ENCODE assay signal across 23 mouse cellular contexts in the genomic region with DNA sequence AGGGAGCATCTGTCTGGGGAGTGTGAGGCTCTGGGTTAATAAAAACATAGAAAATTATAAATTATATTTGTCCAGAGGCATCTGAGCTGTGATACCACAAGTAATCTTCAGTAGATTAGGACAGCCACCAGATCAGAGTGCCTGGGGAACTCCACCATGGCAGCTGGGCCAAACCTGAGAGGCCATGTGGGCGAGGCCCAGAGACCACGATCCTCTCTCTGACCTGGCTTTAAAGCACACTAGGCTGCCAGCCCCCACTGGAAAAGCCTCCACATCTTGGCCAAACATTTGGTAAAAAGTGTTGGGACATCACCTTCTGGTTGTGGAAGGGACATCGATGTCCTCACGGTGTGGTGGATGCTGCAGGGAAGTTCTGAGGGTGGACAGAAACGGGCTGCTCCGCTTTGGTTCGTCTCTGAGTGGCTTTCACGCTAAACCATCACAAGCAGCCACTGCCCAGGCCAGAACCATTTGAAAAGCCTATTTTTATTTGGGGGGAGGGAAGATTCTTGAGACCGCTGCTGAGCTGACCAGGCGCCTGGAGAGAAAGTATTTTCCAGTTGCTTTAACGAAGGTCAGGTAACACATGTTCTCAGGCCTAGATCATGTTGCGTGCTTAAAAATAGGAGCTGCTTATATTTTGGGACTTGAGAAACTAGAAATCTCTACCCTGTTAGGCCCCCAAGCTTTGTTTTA. TPM values are rescaled to one million over a fixed set of nuclear protein-coding genes. Genes with fewer than 3 reads are reported as not detected.
DNase-seq lines count a peak whose midpoint lies in the region; ATAC-seq and TF ChIP-seq lines count a peak whose summit lies in the region.
"Had no signal": no experiment of that assay in that cellular context is flagged by ENCODE, and none has a peak within 500 bp of the region (broad histone marks: within the 10 kb centered on the region; RNA-seq: fewer than 3 reads in every experiment).

No protein-coding gene starts in this region.

- TF ChIP-seq CTCF in cerebellum, adult 2 months (IDR thresholded peaks at IDR 0.05; ENCODE audit: borderline replicate concordance, insufficient read depth, low read depth, low read length), result no peak

- H3K36me3 ChIP-seq in hindbrain, embryonic 13.5 days, result no peaks in the 10 kb centered on the region
- H3K36me3 ChIP-seq in hindbrain, embryonic 11.5 days (ENCODE audit: control insufficient read depth, insufficient read depth, low read length), result no peaks in the 10 kb centered on the region
- H3K36me3 ChIP-seq in limb, embryonic 10.5 days, result no peaks in the 10 kb centered on the region
- H3K36me3 ChIP-seq in stomach, embryonic 15.5 days, result no peaks in the 10 kb centered on the region
- H3K36me3 ChIP-seq in neural tube, embryonic 15.5 days, result no peaks in the 10 kb centered on the region
- H3K36me3 ChIP-seq: hindbrain, embryonic 12.5 days; liver, embryonic 15.5 days had no signal

- H3K9me3 ChIP-seq in hindbrain, embryonic 13.5 days, result no peaks in the 10 kb centered on the region
- no peaks in the 10 kb centered on the region for H3K9me3 ChIP-seq in hindbrain, embryonic 11.5 days (ENCODE audit: control insufficient read depth, low read length)
- no peaks in the 10 kb centered on the region for H3K9me3 ChIP-seq in limb, embryonic 10.5 days (replicated peaks)
- no peaks in the 10 kb centered on the region for H3K9me3 ChIP-seq in stomach, embryonic 15.5 days
- no peaks in the 10 kb centered on the region for H3K9me3 ChIP-seq in neural tube, embryonic 15.5 days (replicated peaks)
- H3K9me3 ChIP-seq: hindbrain, embryonic 12.5 days; liver, embryonic 15.5 days had no signal

- no peaks in the 10 kb centered on the region for H3K27me3 ChIP-seq in cerebellum, adult 2 months (ENCODE audit: control insufficient read depth, insufficient read depth, low read length)
- no peaks in the 10 kb centered on the region for H3K27me3 ChIP-seq in hindbrain, embryonic 13.5 days
- H3K27me3 ChIP-seq in hindbrain, embryonic 11.5 days (ENCODE audit: control insufficient read depth, insufficient read depth, low read length), result no peaks in the 10 kb centered on the region
- H3K27me3 ChIP-seq in limb, embryonic 10.5 days (ENCODE audit: low read depth, poor library complexity, severe bottlenecking), result no peaks in the 10 kb centered on the region
- no peaks in the 10 kb centered on the region for H3K27me3 ChIP-seq in stomach, embryonic 15.5 days (replicated peaks)
- H3K27me3 ChIP-seq in neural tube, embryonic 15.5 days (replicated peaks), result no peaks in the 10 kb centered on the region
- H3K27me3 ChIP-seq: hindbrain, embryonic 12.5 days had no signal

- no peak overlapping the region for H3K4me3 ChIP-seq in cerebellum, adult 2 months (replicated peaks; ENCODE audit: insufficient read depth, low read depth, low read length)
- no peak overlapping the region for H3K4me3 ChIP-seq in hindbrain, embryonic 13.5 days
- H3K4me3 ChIP-seq in hindbrain, embryonic 11.5 days (ENCODE audit: low read depth, low read length), result no peak overlapping the region
- H3K4me3 ChIP-seq in limb, embryonic 10.5 days, result no peak overlapping the region
- no peak overlapping the region for H3K4me3 ChIP-seq in stomach, embryonic 15.5 days (replicated peaks)
- H3K4me3 ChIP-seq in neural tube, embryonic 15.5 days (replicated peaks), result no peak overlapping the region
- H3K4me3 ChIP-seq: heart, adult 2 months; hindbrain, embryonic 12.5 days; left cerebral cortex, adult 2 months; liver, embryonic 15.5 days had no signal

- peaks cover 25% of the 10 kb centered on the region for H3K4me1 ChIP-seq in cerebellum, adult 2 months (ENCODE audit: control insufficient read depth, insufficient read depth, low read length)
- peaks cover 23% of the 10 kb centered on the region for H3K4me1 ChIP-seq in hindbrain, embryonic 13.5 days (replicated peaks)
- peaks cover 2% of the 10 kb centered on the region; the same call in 1 of the 2 replicates for H3K4me1 ChIP-seq in hindbrain, embryonic 11.5 days (replicated peaks; ENCODE audit: control insufficient read depth, insufficient read depth, low read length)
- H3K4me1 ChIP-seq in limb, embryonic 10.5 days, result peaks cover 20% of the 10 kb centered on the region
- H3K4me1 ChIP-seq in stomach, embryonic 15.5 days, result peaks cover 5% of the 10 kb centered on the region; the same call in 1 of the 2 replicates
- peaks cover 19% of the 10 kb centered on the region for H3K4me1 ChIP-seq in neural tube, embryonic 15.5 days
- H3K4me1 ChIP-seq: liver, embryonic 15.5 days had no signal

- no peak overlapping the region for H3K4me2 ChIP-seq in hindbrain, embryonic 13.5 days
- H3K4me2 ChIP-seq in hindbrain, embryonic 11.5 days (replicated peaks; ENCODE audit: low read depth, low read length), result no peak overlapping the region
- no peak overlapping the region for H3K4me2 ChIP-seq in stomach, embryonic 15.5 days
- no peak overlapping the region for H3K4me2 ChIP-seq in neural tube, embryonic 15.5 days
- H3K4me2 ChIP-seq: hindbrain, embryonic 12.5 days; liver, embryonic 15.5 days had no signal

- TF ChIP-seq POLR2A in cerebellum, adult 2 months (IDR thresholded peaks at IDR 0.05; ENCODE audit: borderline replicate concordance, insufficient read depth, low read length), result no peak

- H3K9ac ChIP-seq in hindbrain, embryonic 13.5 days, result 0 out of 2 replicates have a peak overlapping the region, but pooled peaks have one; percentile 8
- H3K9ac ChIP-seq in hindbrain, embryonic 11.5 days (ENCODE audit: low read depth, low read length), result no peak overlapping the region
- no peak overlapping the region for H3K9ac ChIP-seq in stomach, embryonic 15.5 days
- H3K9ac ChIP-seq in neural tube, embryonic 15.5 days (replicated peaks), result no peak overlapping the region
- H3K9ac ChIP-seq: hindbrain, embryonic 12.5 days; liver, embryonic 15.5 days had no signal

- WGBS in cerebellum, adult 2 months, result 25% methylated on average over 12 of the region's 12 CpGs
- 90% methylated on average over 12 of the region's 12 CpGs for WGBS in hindbrain, embryonic 13.5 days
- WGBS in hindbrain, embryonic 11.5 days, result 81% methylated on average over 12 of the region's 12 CpGs
- 86% methylated on average over 12 of the region's 12 CpGs for WGBS in limb, embryonic 10.5 days
- WGBS in stomach, embryonic 15.5 days, result 74% methylated on average over 12 of the region's 12 CpGs
- 91% methylated on average over 12 of the region's 12 CpGs for WGBS in neural tube, embryonic 15.5 days

- ATAC-seq in cerebellum, adult (ENCODE audit: insufficient number of reproducible peaks, low FRiP score, low TSS enrichment), result no peak
- ATAC-seq in hindbrain, embryonic 13.5 days (ENCODE audit: low FRiP score), result no peak
- no peak for ATAC-seq in hindbrain, embryonic 11.5 days (ENCODE audit: low FRiP score)
- no peak for ATAC-seq in stomach, embryonic 15.5 days (ENCODE audit: insufficient read depth, low FRiP score, low read depth)
- no peak for ATAC-seq in neural tube, embryonic 15.5 days (ENCODE audit: low FRiP score)
- ATAC-seq: activated CD4-positive, CD25-positive, alpha-beta regulatory T cell, adult 4 months; forebrain, embryonic 16.5 days; midbrain, embryonic 16.5 days had no signal

- H3K27ac ChIP-seq in cerebellum, adult 2 months (ENCODE audit: insufficient read depth, low read length), result peak overlapping the region; percentile 90
- no peak overlapping the region for H3K27ac ChIP-seq in hindbrain, embryonic 13.5 days
- H3K27ac ChIP-seq in hindbrain, embryonic 11.5 days (ENCODE audit: low read depth, low read length), result no peak overlapping the region
- peak overlapping the region; percentile 30; the same call in 1 of the 2 replicates for H3K27ac ChIP-seq in limb, embryonic 10.5 days
- peak overlapping the region; percentile 13 for H3K27ac ChIP-seq in stomach, embryonic 15.5 days
- no peak overlapping the region for H3K27ac ChIP-seq in neural tube, embryonic 15.5 days (replicated peaks)
- H3K27ac ChIP-seq: heart, adult 2 months; hindbrain, embryonic 12.5 days; left cerebral cortex, adult 2 months; liver, embryonic 15.5 days had no signal

- peak in 1 of 2 experiments; percentile 43 for DNase-seq in cerebellum, adult 2 months
- no peak for DNase-seq in hindbrain, embryonic 11.5 days (ENCODE audit: low spot score)
- no peak for DNase-seq in limb, embryonic 10.5 days (ENCODE audit: low spot score)
- no peak for DNase-seq in testis, postnatal 10 days (ENCODE audit: low spot score)
- DNase-seq: adrenal gland, postnatal 14 days; cerebellum, adult 11 months; heart, adult 2 months; kidney, adult 8-10 months; kidney, postnatal 14 days; layer of hippocampus, adult 9-11 months; lung, postnatal 4 days; right cerebral cortex, postnatal 25 days; thymus, postnatal 25 days had no signal

RNA-seq across cellular contexts. Expression of a gene that starts 6.2 kb away (rescaled TPM):
- polyA plus RNA-seq in cerebellum, adult 2 months (2012; rRNA removed), result 254 and 264 TPM in 2 replicates
- polyA plus RNA-seq in hindbrain, embryonic 13.5 days (2015; fragmentation: Nextera tagmentation; extraction: Ambion mirVana), result 155 and 169 TPM in 2 replicates
- polyA plus RNA-seq in hindbrain, embryonic 11.5 days (2014; fragmentation: Nextera tagmentation; extraction: Ambion mirVana), result 113 and 173 TPM in 2 replicates
- polyA plus RNA-seq in limb, embryonic 10.5 days (2016; fragmentation: Nextera tagmentation; extraction: Ambion mirVana), result 31.4 and 38.2 TPM in 2 replicates
- 31.8 and 39.3 TPM in 2 replicates for polyA plus RNA-seq in stomach, embryonic 15.5 days (2015; fragmentation: Nextera tagmentation; extraction: Ambion mirVana)
- 102 and 121 TPM in 2 replicates for polyA plus RNA-seq in neural tube, embryonic 15.5 days (2015; fragmentation: Nextera tagmentation; extraction: Ambion mirVana)

Comparison
In these comparisons a context has a peak if more than half of its experiments do, and no peak if none do; other contexts are left out.
1. H3K27ac ChIP-seq: peak in cerebellum, adult 2 months (single experiment), limb, embryonic 10.5 days (single experiment) and stomach, embryonic 15.5 days (single experiment); none in hindbrain, embryonic 13.5 days (single experiment), hindbrain, embryonic 11.5 days (single experiment) and neural tube, embryonic 15.5 days (single experiment).